Mouse (Mus musculus): ENCODE data around the gene Hoxc6. TPM values are rescaled to one million over a fixed set of nuclear protein-coding genes. Genes with fewer than 3 reads are reported as not detected.

Gene Hoxc6
- polyA plus RNA-seq, 1 experiment: 0.16 TPM

DNA sequence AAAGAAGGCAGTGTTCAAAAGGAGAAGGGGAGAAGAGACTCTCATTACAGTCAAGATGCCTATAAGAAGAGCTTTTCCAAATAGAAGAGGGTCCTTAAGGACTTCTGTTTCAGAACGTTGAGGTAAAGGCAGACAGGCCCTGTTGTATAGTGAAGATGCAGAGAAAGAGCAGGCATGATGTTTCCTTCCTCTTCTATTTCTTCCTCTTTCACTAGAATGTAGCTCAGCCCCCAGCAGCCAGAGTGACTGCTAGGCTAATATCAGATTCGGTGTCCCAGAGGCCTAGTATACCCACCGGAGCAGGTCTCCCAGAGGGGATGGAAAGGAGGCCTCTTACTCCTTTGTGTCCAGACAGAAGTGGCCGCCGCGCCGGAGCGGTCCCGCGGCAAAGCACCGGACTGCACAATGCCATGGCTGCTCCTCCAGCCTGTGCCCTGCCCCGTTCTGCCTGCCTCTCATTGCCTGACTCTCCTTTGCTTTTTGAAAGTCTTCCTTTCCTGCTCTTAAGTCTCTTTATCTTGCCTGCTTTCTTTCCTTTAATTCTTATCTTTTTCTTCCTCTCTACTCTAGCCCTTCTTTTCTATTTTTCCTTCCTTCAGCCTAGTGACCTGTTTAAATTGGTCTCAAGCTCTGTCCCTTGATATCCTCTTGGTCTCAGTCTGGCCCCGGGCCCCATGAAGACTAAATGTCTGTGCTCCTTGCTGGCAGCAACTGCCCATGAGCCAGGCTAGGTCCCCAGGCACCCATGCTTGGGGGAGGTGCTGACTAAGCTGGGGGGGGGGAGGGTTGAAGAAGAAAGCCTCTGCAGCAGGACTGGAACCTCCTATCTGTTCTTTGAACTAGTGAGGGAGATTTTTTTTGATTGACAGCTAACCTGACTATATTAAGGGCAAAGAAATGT, 19.2 kb upstream of the Hoxc6 start:
- DNase-seq: no peak
- Histone ChIP-seq H3K27me3 (ENCODE audit: control insufficient read depth, insufficient read depth, low read length) (peaks cover 22% of the 10 kb centered on the region; the same call in 1 of the 2 replicates), H3K27ac (ENCODE audit: insufficient read depth, low read length) (no peak overlapping the region), H3K4me1 (ENCODE audit: control insufficient read depth, insufficient read depth, low read length) (no peaks in the 10 kb centered on the region), H3K4me3 (replicated peaks; ENCODE audit: insufficient read depth, low read depth, low read length) (no peak overlapping the region)
- no peak for TF ChIP-seq POLR2A (IDR thresholded peaks at IDR 0.05; ENCODE audit: borderline replicate concordance, insufficient read depth, low read length)
- no peak for TF ChIP-seq CTCF (IDR thresholded peaks at IDR 0.05; ENCODE audit: borderline replicate concordance, insufficient read depth, low read depth, low read length)
- WGBS: 10% methylated on average over 13 of the region's 13 CpGs

DNA sequence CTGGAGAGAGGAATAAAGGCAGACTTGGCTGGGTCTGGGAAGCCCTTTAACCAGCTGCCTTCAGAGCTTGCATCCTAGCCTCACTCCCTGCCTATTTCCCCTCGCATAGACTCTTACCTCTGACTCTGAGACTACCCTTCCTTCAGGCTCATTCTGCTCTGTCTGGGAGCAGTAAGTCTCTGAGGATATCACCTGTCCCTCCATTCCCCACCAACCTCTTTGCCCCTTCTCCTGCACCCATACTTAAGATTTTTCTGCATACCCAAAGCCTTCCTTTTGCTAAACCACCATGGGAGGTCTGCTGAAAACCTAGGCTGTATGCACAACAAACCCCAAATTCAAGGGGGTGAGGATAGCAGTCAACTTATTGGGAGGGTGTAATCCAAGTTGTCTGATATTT, 18.1 kb upstream of the Hoxc6 start:
- peaks cover 21% of the 10 kb centered on the region; the same call in 1 of the 2 replicates for H3K27me3 ChIP-seq (ENCODE audit: control insufficient read depth, insufficient read depth, low read length)
- no peaks in the 10 kb centered on the region for H3K4me1 ChIP-seq (ENCODE audit: control insufficient read depth, insufficient read depth, low read length)
- no peak for DNase-seq
- H3K27ac ChIP-seq (ENCODE audit: insufficient read depth, low read length): no peak overlapping the region
- 4% methylated on average over 1 of the region's 1 CpGs for WGBS
- TF ChIP-seq POLR2A (IDR thresholded peaks at IDR 0.05; ENCODE audit: borderline replicate concordance, insufficient read depth, low read length) (no peak), CTCF (IDR thresholded peaks at IDR 0.05; ENCODE audit: borderline replicate concordance, insufficient read depth, low read depth, low read length) (no peak)
- H3K4me3 ChIP-seq (replicated peaks; ENCODE audit: insufficient read depth, low read depth, low read length): no peak overlapping the region

DNA sequence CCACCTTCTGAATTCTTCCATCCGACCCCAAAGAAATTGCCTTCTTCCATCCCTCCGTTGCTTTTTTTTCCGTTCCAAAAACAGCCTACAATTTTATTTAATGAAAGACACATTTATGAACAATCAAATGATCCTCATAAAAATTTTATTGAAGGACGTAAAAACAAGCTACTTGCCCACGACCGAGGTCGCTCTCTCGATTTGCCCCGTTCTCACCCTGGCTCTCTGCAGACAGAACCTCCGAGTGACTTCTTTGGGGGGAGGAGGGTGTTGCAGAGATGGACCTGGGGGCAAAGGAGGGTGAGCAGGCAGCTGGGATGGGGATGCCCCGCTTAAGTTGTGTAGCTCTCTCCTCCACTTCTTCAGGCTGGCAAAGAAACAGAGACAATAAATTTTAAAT, 17.7 kb upstream of the Hoxc6 start:
- TF ChIP-seq POLR2A (IDR thresholded peaks at IDR 0.05; ENCODE audit: borderline replicate concordance, insufficient read depth, low read length) (no peak), CTCF (IDR thresholded peaks at IDR 0.05; ENCODE audit: borderline replicate concordance, insufficient read depth, low read depth, low read length) (no peak)
- no peak for DNase-seq
- Histone ChIP-seq H3K4me1 (ENCODE audit: control insufficient read depth, insufficient read depth, low read length) (no peaks in the 10 kb centered on the region), H3K27ac (ENCODE audit: insufficient read depth, low read length) (no peak overlapping the region), H3K4me3 (replicated peaks; ENCODE audit: insufficient read depth, low read depth, low read length) (no peak overlapping the region), H3K27me3 (ENCODE audit: control insufficient read depth, insufficient read depth, low read length) (peaks cover 19% of the 10 kb centered on the region; the same call in 1 of the 2 replicates)
- 4% methylated on average over 11 of the region's 11 CpGs for WGBS

DNA sequence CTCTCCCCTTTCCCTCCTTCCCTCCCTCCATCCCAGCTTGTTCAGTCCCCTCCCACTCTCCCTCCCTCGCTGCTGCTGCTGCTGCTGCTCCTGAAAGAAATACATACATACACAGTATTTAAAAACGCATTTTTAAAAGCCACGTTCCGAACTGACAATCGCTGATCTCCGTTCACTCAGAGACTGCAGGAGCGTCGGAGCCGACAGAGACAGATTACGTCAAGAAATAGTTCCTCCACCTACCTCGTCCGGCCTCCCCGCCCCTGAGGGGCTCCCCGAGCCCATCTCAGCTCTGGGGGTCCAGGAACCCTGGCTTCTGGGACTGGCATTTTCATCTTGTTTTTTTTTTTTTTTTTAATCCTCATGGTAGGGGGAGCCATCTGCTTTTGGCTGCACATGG, 17.1 kb upstream of the Hoxc6 start:
- Histone ChIP-seq H3K27me3 (ENCODE audit: control insufficient read depth, insufficient read depth, low read length) (peaks cover 18% of the 10 kb centered on the region; the same call in 1 of the 2 replicates), H3K4me3 (replicated peaks; ENCODE audit: insufficient read depth, low read depth, low read length) (no peak overlapping the region), H3K4me1 (ENCODE audit: control insufficient read depth, insufficient read depth, low read length) (no peaks in the 10 kb centered on the region), H3K27ac (ENCODE audit: insufficient read depth, low read length) (no peak overlapping the region)
- WGBS: 1% methylated on average over 14 of the region's 14 CpGs
- DNase-seq: no peak
- no peak for TF ChIP-seq POLR2A (IDR thresholded peaks at IDR 0.05; ENCODE audit: borderline replicate concordance, insufficient read depth, low read length)

DNA sequence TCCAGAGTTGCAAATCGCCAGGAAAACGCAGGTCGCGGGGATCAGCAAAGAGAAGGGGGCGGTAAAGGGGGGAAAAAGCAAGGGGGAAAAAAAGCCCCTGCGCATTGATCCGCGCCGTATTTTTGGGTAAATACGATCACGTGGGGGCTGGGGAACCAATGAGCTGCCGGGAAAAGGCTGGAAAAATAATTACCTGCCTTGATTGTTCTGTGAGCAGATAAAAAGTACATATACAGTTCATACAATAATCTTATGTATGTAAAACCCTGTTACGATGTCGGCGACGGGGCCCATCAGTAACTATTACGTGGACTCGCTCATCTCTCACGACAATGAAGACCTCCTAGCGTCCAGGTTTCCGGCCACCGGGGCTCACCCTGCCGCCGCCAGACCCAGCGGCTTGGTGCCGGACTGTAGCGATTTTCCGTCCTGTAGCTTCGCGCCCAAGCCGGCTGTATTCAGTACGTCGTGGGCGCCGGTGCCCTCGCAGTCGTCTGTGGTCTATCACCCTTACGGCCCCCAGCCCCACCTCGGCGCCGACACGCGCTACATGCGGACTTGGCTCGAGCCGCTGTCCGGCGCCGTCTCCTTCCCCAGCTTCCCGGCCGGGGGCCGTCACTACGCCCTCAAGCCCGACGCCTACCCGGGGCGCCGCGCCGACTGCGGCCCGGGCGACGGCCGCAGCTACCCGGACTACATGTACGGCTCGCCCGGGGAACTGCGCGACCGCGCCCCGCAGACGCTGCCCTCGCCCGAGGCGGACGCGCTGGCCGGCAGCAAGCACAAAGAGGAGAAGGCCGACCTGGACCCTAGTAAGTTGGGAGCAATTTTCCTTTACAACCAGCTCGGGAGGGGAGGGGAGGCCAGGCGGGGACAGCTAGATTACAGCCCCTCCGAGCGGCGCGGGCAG, 16.4 kb upstream of the Hoxc6 start:
- Histone ChIP-seq H3K4me3 (replicated peaks; ENCODE audit: insufficient read depth, low read depth, low read length) (no peak overlapping the region), H3K27me3 (ENCODE audit: control insufficient read depth, insufficient read depth, low read length) (peaks cover 14% of the 10 kb centered on the region; the same call in 1 of the 2 replicates), H3K4me1 (ENCODE audit: control insufficient read depth, insufficient read depth, low read length) (no peaks in the 10 kb centered on the region), H3K27ac (ENCODE audit: insufficient read depth, low read length) (no peak overlapping the region)
- DNase-seq: no peak
- TF ChIP-seq CTCF (IDR thresholded peaks at IDR 0.05; ENCODE audit: borderline replicate concordance, insufficient read depth, low read depth, low read length) (no peak), POLR2A (IDR thresholded peaks at IDR 0.05; ENCODE audit: borderline replicate concordance, insufficient read depth, low read length) (no peak)
- WGBS: 1% methylated on average over 88 of the region's 88 CpGs

DNA sequence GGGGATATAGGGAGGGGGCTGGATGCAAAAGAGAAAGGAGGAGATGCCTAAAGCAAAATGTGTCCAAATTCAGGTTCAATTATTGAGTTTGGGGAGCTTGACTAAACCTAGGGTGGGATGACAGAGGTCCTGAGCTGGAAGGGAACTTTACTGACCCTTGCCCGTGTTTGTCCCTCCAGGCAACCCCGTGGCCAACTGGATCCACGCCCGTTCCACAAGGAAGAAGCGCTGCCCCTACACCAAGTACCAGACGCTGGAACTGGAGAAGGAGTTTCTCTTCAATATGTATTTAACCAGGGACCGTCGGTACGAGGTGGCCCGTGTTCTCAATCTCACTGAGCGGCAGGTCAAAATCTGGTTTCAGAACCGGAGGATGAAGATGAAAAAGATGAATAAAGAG, 14.3 kb upstream of the Hoxc6 start:
- TF ChIP-seq POLR2A (IDR thresholded peaks at IDR 0.05; ENCODE audit: borderline replicate concordance, insufficient read depth, low read length): no peak
- no peak for TF ChIP-seq CTCF (IDR thresholded peaks at IDR 0.05; ENCODE audit: borderline replicate concordance, insufficient read depth, low read depth, low read length)
- no peak overlapping the region for H3K4me3 ChIP-seq (replicated peaks; ENCODE audit: insufficient read depth, low read depth, low read length)
- H3K27ac ChIP-seq (ENCODE audit: insufficient read depth, low read length): no peak overlapping the region
- H3K4me1 ChIP-seq (ENCODE audit: control insufficient read depth, insufficient read depth, low read length): no peaks in the 10 kb centered on the region
- H3K27me3 ChIP-seq (ENCODE audit: control insufficient read depth, insufficient read depth, low read length): peaks cover 11% of the 10 kb centered on the region; the same call in 1 of the 2 replicates
- WGBS: 3% methylated on average over 12 of the region's 12 CpGs
- DNase-seq: no peak

DNA sequence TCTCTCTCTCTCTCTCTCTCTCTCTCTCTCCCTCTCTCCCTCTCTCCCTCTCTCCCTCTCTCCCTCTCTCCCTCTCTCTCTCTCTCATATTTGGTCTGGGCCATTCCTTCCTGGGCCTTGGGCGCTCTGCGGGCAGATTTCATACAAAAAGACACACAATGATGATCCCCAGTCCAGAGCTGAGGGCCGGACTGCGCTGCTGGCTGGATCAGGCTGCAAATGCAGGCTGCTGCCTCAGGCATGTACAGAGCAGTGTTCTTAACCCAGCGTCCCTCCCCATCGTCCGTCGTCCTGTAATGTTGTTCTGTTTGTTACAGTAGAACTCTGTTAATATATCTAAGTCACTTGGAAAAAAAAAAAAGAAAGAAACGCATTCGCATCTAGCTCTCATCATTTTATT, 13.5 kb upstream of the Hoxc6 start:
- no peak for TF ChIP-seq POLR2A (IDR thresholded peaks at IDR 0.05; ENCODE audit: borderline replicate concordance, insufficient read depth, low read length)
- no peak for TF ChIP-seq CTCF (IDR thresholded peaks at IDR 0.05; ENCODE audit: borderline replicate concordance, insufficient read depth, low read depth, low read length)
- no peak for DNase-seq
- WGBS: 3% methylated on average over 10 of the region's 10 CpGs
- H3K4me1 ChIP-seq (ENCODE audit: control insufficient read depth, insufficient read depth, low read length): no peaks in the 10 kb centered on the region
- peaks cover 10% of the 10 kb centered on the region; the same call in 1 of the 2 replicates for H3K27me3 ChIP-seq (ENCODE audit: control insufficient read depth, insufficient read depth, low read length)
- H3K27ac ChIP-seq (ENCODE audit: insufficient read depth, low read length): no peak overlapping the region
- no peak overlapping the region for H3K4me3 ChIP-seq (replicated peaks; ENCODE audit: insufficient read depth, low read depth, low read length)

All from cerebellum, adult 2 months (tissue).